Mouse (Mus musculus) ES-E14 (cell line): ENCODE measurements around the gene Tob1. TPM values are rescaled to one million over a fixed set of nuclear protein-coding genes. Genes with fewer than 3 reads are reported as not detected.
A peak's percentile ranks its signal among the peaks of the same experiment; 100 is the strongest.

Experiments
- DNase-seq: peaks from one replicate; pipeline ENCODE4 v3.0.0-alpha.2; 2013; ENCODE audit warnings: low read depth, low spot score
- H3K27ac ChIP-seq: 2 replicates; pipeline ENCODE4 v1.5.1; 2012; ENCODE audit warnings: low read depth, mild to moderate bottlenecking, low read length, moderate library complexity, mixed read lengths; ENCODE audit not compliant: poor library complexity, insufficient read depth, severe bottlenecking
- H3K36me3 ChIP-seq: 2 replicates; pipeline ENCODE4 v1.6.1; 2012; ENCODE audit warnings: mild to moderate bottlenecking, low read length, moderate library complexity, mixed read lengths; ENCODE audit not compliant: control insufficient read depth, poor library complexity, insufficient read depth, severe bottlenecking
- H3K4me1 ChIP-seq, 2 experiments: fragments of 150-350 bp in 1 of 2; sonication (generic) in 1 of 2; 2 replicates each; pipeline ENCODE4 v1.6.1; 2012; ENCODE audit warnings: low read length in 2 of 2, mild to moderate bottlenecking in 1 of 2, mixed read lengths in 1 of 2; ENCODE audit not compliant: control insufficient read depth in 2 of 2, insufficient read depth in 2 of 2, poor library complexity in 1 of 2
- H3K4me3 ChIP-seq, 2 experiments: fragments of 150-350 bp in 1 of 2; sonication (generic) in 1 of 2; 2 replicates each; pipeline ENCODE4 v1.5.1; 2012; ENCODE audit warnings: low read length in 2 of 2, low read depth in 1 of 2, mild to moderate bottlenecking in 1 of 2, mixed read lengths in 1 of 2; ENCODE audit not compliant: insufficient read depth in 1 of 2, poor library complexity in 1 of 2, severe bottlenecking in 1 of 2
- H3K9ac ChIP-seq: 2 replicates; pipeline ENCODE4 v1.6.1; 2012; ENCODE audit warnings: low read depth, mild to moderate bottlenecking, low read length, mixed read lengths; ENCODE audit not compliant: poor library complexity, insufficient read depth, severe bottlenecking
- H3K9me3 ChIP-seq: fragments of 150-350 bp; sonication (generic); 2 replicates; pipeline ENCODE4 v1.6.1; 2012; ENCODE audit warnings: low read depth, mild to moderate bottlenecking, low read length; ENCODE audit not compliant: control insufficient read depth, insufficient read depth
- CHD2 ChIP-seq: IDR thresholded peaks from 2 replicates; pipeline ENCODE4 v1.6.1; 2014; ENCODE audit warnings: mild to moderate bottlenecking, low read depth, low read length, inconsistent platforms
- HCFC1 ChIP-seq: IDR thresholded peaks from 2 replicates; pipeline ENCODE4 v1.6.1; 2012; ENCODE audit warnings: low read length, inconsistent platforms, borderline replicate concordance; ENCODE audit not compliant: insufficient read depth
- MAFK ChIP-seq: IDR thresholded peaks from 2 replicates; pipeline ENCODE4 v1.6.1; 2014; ENCODE audit warnings: mild to moderate bottlenecking, low read depth, low read length, inconsistent platforms; ENCODE audit not compliant: insufficient read depth
- ZC3H11A ChIP-seq: IDR thresholded peaks from 2 replicates; pipeline ENCODE4 v1.6.1; 2012; ENCODE audit warnings: low read depth, mild to moderate bottlenecking, inconsistent platforms, low read length, borderline replicate concordance
- ZNF384 ChIP-seq: IDR thresholded peaks from 2 replicates; pipeline ENCODE4 v1.6.1; 2012; ENCODE audit warnings: low read depth, low read length, inconsistent platforms
- in situ Hi-C, 2 experiments: fragments of 600-800 bp; cut with MboI; formaldehyde crosslinking; loops; one replicate each; pipeline ENCODE4 v1.15.1; 2025; ENCODE audit warnings: low sequenced_read_pairs in 2 of 2, inconsistent platforms in 1 of 2; ENCODE audit not compliant: unreplicated experiment in 2 of 2
- total RNA-seq: library from RNA; depleted of rRNA; stranded (reverse); fragments of 300-350 nt; gene quantifications from 2 replicates; pipeline ENCODE4 v1.2.3, GENCODE M21; 2012

Gene Tob1
- total RNA-seq, 1 experiment, result 10.8 TPM

GRCm38 (mm10) chr11:94245955-94246788, 34.9 kb downstream of the Tob1 start, which contains the start of gene Wfikkn2:
Gene Wfikkn2, minus strand, starts transcription at chr11:94246005.
- Histone ChIP-seq H3K9ac (no peak within 1 kb of the TSS), H3K27ac (no peak within 1 kb of the TSS), H3K4me1 (peaks cover 4 to 10% of the 10 kb centered on the region in 2 experiments; a peak in 2 of 4 replicates), H3K9me3 (no peaks in the 10 kb centered on the region), H3K36me3 (no peaks in the 10 kb centered on the region), H3K4me3 (no peak within 1 kb of the TSS)
- TF ChIP-seq MAFK, result no peak
- TF ChIP-seq HCFC1, result no peak
- TF ChIP-seq ZNF384, result no peak
- TF ChIP-seq CHD2, result no peak
- no peak for TF ChIP-seq ZC3H11A
- no peak for DNase-seq
- in situ Hi-C loops, result no loop called here

GRCm38 (mm10) chr11:94246789-94247061, 35.5 kb downstream of the Tob1 start:
- no peak for DNase-seq
- in situ Hi-C loops, result no loop called here
- Histone ChIP-seq H3K4me3 (no peak overlapping the region), H3K4me1 (peaks cover 4 to 10% of the 10 kb centered on the region in 2 experiments; a peak in 2 of 4 replicates), H3K36me3 (no peaks in the 10 kb centered on the region), H3K9me3 (no peaks in the 10 kb centered on the region), H3K27ac (no peak overlapping the region), H3K9ac (no peak overlapping the region)
- TF ChIP-seq MAFK (no peak), CHD2 (no peak), ZC3H11A (no peak), ZNF384 (no peak), HCFC1 (no peak)

- DNase-seq, result no peak
- in situ Hi-C loops, result no loop called here
- H3K4me3 ChIP-seq, result no peak overlapping the region
Observed at GRCm38 (mm10) chr11:94253156-94253555, 41.9 kb downstream of the Tob1 start.

GRCm38 (mm10) chr11:94253691-94254090, 42.4 kb downstream of the Tob1 start:
- no peak overlapping the region for H3K9ac ChIP-seq
- in situ Hi-C loops, result no loop called here
- TF ChIP-seq MAFK, result peak; percentile 74; the same call in 1 of the 2 replicates
- TF ChIP-seq HCFC1, result no peak
- H3K27ac ChIP-seq, result no peak overlapping the region
- H3K9me3 ChIP-seq, result no peaks in the 10 kb centered on the region
- no peaks in the 10 kb centered on the region; a peak in 1 of 4 replicates for H3K4me1 ChIP-seq
- H3K36me3 ChIP-seq, result no peaks in the 10 kb centered on the region
- H3K4me3 ChIP-seq, result no peak overlapping the region
- no peak for DNase-seq

More at GRCm38 (mm10) chr11:94253156-94253555, 41.9 kb downstream of the Tob1 start:
- no peak for TF ChIP-seq CHD2
- no peak for TF ChIP-seq ZNF384
- no peak for TF ChIP-seq ZC3H11A
- no peak for TF ChIP-seq MAFK
- no peak for TF ChIP-seq HCFC1
- Histone ChIP-seq H3K4me1 (no peaks in the 10 kb centered on the region; a peak in 1 of 4 replicates), H3K36me3 (no peaks in the 10 kb centered on the region), H3K9me3 (no peaks in the 10 kb centered on the region), H3K27ac (no peak overlapping the region), H3K9ac (no peak overlapping the region)
